Mouse (Mus musculus) heart, embryonic 14.5 days (tissue): ENCODE data around the gene A4gnt. TPM values are rescaled to one million over a fixed set of nuclear protein-coding genes. Genes with fewer than 3 reads are reported as not detected.

Source experiments
- ATAC-seq: fragments of 200-750 bp; cut with Nextera tagmentation; 2 replicates; pipeline ENCODE4 v1.8.0; 2017; ENCODE audit warnings: low read depth, moderate TSS enrichment; ENCODE audit not compliant: insufficient number of reproducible peaks, insufficient read depth, low FRiP score
- H3K27ac ChIP-seq, 2 experiments: fragments of 200-500 bp in 1 of 2; fragments of 300-500 bp in 1 of 2; sonication (generic) in 1 of 2; replicated peaks in 1 of 2; 2 replicates each; pipeline ENCODE4 v1.5.1; 2012 to 2014; ENCODE audit warnings: low read depth in 2 of 2, low read length in 2 of 2, control low read depth in 1 of 2, mild to moderate bottlenecking in 1 of 2, mixed read lengths in 1 of 2; ENCODE audit not compliant: control insufficient read depth in 1 of 2, insufficient read depth in 1 of 2
- H3K27me3 ChIP-seq: fragments of 300-500 bp; sonication (generic); 2 replicates; pipeline ENCODE4 v1.6.1; 2014; ENCODE audit warnings: mild to moderate bottlenecking, low read length, control low read depth; ENCODE audit not compliant: control insufficient read depth, insufficient read depth
- H3K36me3 ChIP-seq: fragments of 300-500 bp; sonication (generic); 2 replicates; pipeline ENCODE4 v1.6.1; 2014; ENCODE audit warnings: mild to moderate bottlenecking, control low read depth, low read length, mixed read lengths; ENCODE audit not compliant: control insufficient read depth, insufficient read depth
- H3K4me1 ChIP-seq, 2 experiments: fragments of 200-500 bp in 1 of 2; fragments of 300-500 bp in 1 of 2; sonication (generic) in 1 of 2; 2 replicates each; pipeline ENCODE4 v1.6.1; 2012 to 2014; ENCODE audit warnings: low read length in 2 of 2, control low read depth in 1 of 2, mixed read lengths in 1 of 2; ENCODE audit not compliant: control insufficient read depth in 2 of 2, insufficient read depth in 2 of 2
- H3K4me2 ChIP-seq: fragments of 300-500 bp; sonication (generic); 2 replicates; pipeline ENCODE4 v1.6.1; 2014; ENCODE audit warnings: mild to moderate bottlenecking, low read length
- H3K4me3 ChIP-seq, 2 experiments: fragments of 200-500 bp in 1 of 2; fragments of 300-500 bp in 1 of 2; sonication (generic) in 1 of 2; 2 replicates each; pipeline ENCODE4 v1.5.1; 2012 to 2014; ENCODE audit warnings: low read length in 2 of 2, mild to moderate bottlenecking in 2 of 2, control low read depth in 1 of 2, low read depth in 1 of 2, moderate library complexity in 1 of 2; ENCODE audit not compliant: control insufficient read depth in 1 of 2, insufficient read depth in 1 of 2
- H3K9ac ChIP-seq: fragments of 300-500 bp; sonication (generic); 2 replicates; pipeline ENCODE4 v1.6.1; 2014; ENCODE audit warnings: mild to moderate bottlenecking, low read length
- H3K9me3 ChIP-seq: fragments of 300-500 bp; sonication (generic); 2 replicates; pipeline ENCODE4 v1.6.1; 2016; ENCODE audit warnings: low read length, control low read depth; ENCODE audit not compliant: control insufficient read depth
- WGBS: fragments of 180-500 bp; shearing (Covaris S2); extraction: QIAGEN DNeasy Blood & Tissue Kit; methylation state at CpG from one replicate; pipeline ENCODE4 v1.1.7; 2014; 5-methylcytosine and 5-hydroxymethylcytosine counted together
- polyA plus RNA-seq: library from polyadenylated mRNA; unstranded; fragments of >200 nt; fragmentation: Nextera tagmentation; extraction: Ambion mirVana; gene quantifications from 2 replicates; pipeline ENCODE4 v1.2.1, GENCODE M21; 2014

Gene A4gnt
- polyA plus RNA-seq, 1 experiment from 2014 or later = not detected

GRCm38 (mm10) chr9:99636776-99637175 is 24.5 kb downstream of the A4gnt start:
- H3K4me1 ChIP-seq = peaks cover 5 to 8% of the 10 kb centered on the region in 2 experiments; a peak in 3 of 4 replicates
- peaks cover 85% of the 10 kb centered on the region for H3K36me3 ChIP-seq
- no peak overlapping the region for H3K4me2 ChIP-seq
- ATAC-seq = no peak
- H3K9ac ChIP-seq = no peak overlapping the region
- no peak overlapping the region for H3K27ac ChIP-seq
- no peak overlapping the region for H3K4me3 ChIP-seq
- no peaks in the 10 kb centered on the region for H3K27me3 ChIP-seq
- no peaks in the 10 kb centered on the region for H3K9me3 ChIP-seq
- 88% methylated on average over 1 of the region's 1 CpGs for WGBS

GRCm38 (mm10) chr9:99637227-99637626 is 24.9 kb downstream of the A4gnt start:
- H3K4me3 ChIP-seq = no peak overlapping the region
- H3K9ac ChIP-seq = no peak overlapping the region
- no peak for ATAC-seq
- peaks cover 90% of the 10 kb centered on the region for H3K36me3 ChIP-seq
- no peaks in the 10 kb centered on the region for H3K9me3 ChIP-seq
- peaks cover 4% of the 10 kb centered on the region in 2 experiments; a peak in 2 of 4 replicates for H3K4me1 ChIP-seq
- H3K4me2 ChIP-seq = no peak overlapping the region
- no peak overlapping the region for H3K27ac ChIP-seq
- WGBS = 94% methylated on average over 17 of the region's 17 CpGs
- H3K27me3 ChIP-seq = no peaks in the 10 kb centered on the region

GRCm38 (mm10) chr9:99637736-99638135 is 25.4 kb downstream of the A4gnt start:
- H3K9ac ChIP-seq = no peak overlapping the region
- no peak overlapping the region for H3K4me2 ChIP-seq
- H3K9me3 ChIP-seq = no peaks in the 10 kb centered on the region
- peaks cover 90% of the 10 kb centered on the region for H3K36me3 ChIP-seq
- no peaks in the 10 kb centered on the region for H3K27me3 ChIP-seq
- ATAC-seq = no peak
- no peak overlapping the region for H3K4me3 ChIP-seq
- H3K4me1 ChIP-seq = no peaks in the 10 kb centered on the region
- H3K27ac ChIP-seq = no peak overlapping the region
- WGBS = 91% methylated on average over 13 of the region's 13 CpGs

- Histone ChIP-seq H3K9me3 (no peaks in the 10 kb centered on the region), H3K4me1 (no peaks in the 10 kb centered on the region), H3K27me3 (no peaks in the 10 kb centered on the region), H3K36me3 (peaks cover 87% of the 10 kb centered on the region), H3K4me2 (no peak overlapping the region), H3K27ac (no peak overlapping the region), H3K9ac (no peak overlapping the region), H3K4me3 (no peak overlapping the region)
- ATAC-seq = no peak
- WGBS = 84% methylated on average over 5 of the region's 5 CpGs
These were observed 27.7 kb downstream of the A4gnt start for GRCm38 (mm10) chr9:99639957-99640356.

GRCm38 (mm10) chr9:99645416-99645815 is 33.1 kb downstream of the A4gnt start:
- Histone ChIP-seq H3K4me2 (no peak overlapping the region), H3K9me3 (no peaks in the 10 kb centered on the region), H3K4me3 (no peak overlapping the region), H3K4me1 (no peaks in the 10 kb centered on the region), H3K27ac (no peak overlapping the region), H3K27me3 (no peaks in the 10 kb centered on the region), H3K9ac (no peak overlapping the region), H3K36me3 (peaks cover 91% of the 10 kb centered on the region)
- ATAC-seq = no peak
- WGBS = 89% methylated on average over 6 of the region's 6 CpGs

GRCm38 (mm10) chr9:99646102-99646501 is 33.8 kb downstream of the A4gnt start:
- H3K9me3 ChIP-seq = no peaks in the 10 kb centered on the region
- H3K9ac ChIP-seq = no peak overlapping the region
- peaks cover 95% of the 10 kb centered on the region for H3K36me3 ChIP-seq
- no peak for ATAC-seq
- no peaks in the 10 kb centered on the region for H3K27me3 ChIP-seq
- WGBS = 91% methylated on average over 6 of the region's 6 CpGs
- H3K4me1 ChIP-seq = no peaks in the 10 kb centered on the region
- H3K4me3 ChIP-seq = no peak overlapping the region
- H3K4me2 ChIP-seq = no peak overlapping the region
- H3K27ac ChIP-seq = no peak overlapping the region

GRCm38 (mm10) chr9:99660756-99661155 is 48.5 kb downstream of the A4gnt start:
- Histone ChIP-seq H3K4me1 (peaks cover 3 to 8% of the 10 kb centered on the region in 2 experiments; a peak in 1 of 4 replicates), H3K36me3 (peaks cover 87% of the 10 kb centered on the region), H3K27me3 (no peaks in the 10 kb centered on the region), H3K9ac (0 out of 2 replicates have a peak overlapping the region, but pooled peaks have one; percentile 0), H3K4me2 (no peak overlapping the region), H3K4me3 (no peak overlapping the region), H3K27ac (0 out of 4 replicates have a peak overlapping the region, but pooled peaks of 1 of the 2 experiments have one; percentile 15), H3K9me3 (no peaks in the 10 kb centered on the region)
- 57% methylated on average over 10 of the region's 10 CpGs for WGBS
- ATAC-seq = no peak

GRCm38 (mm10) chr9:99661606-99662166 is 49.4 kb downstream of the A4gnt start:
- Histone ChIP-seq H3K36me3 (peaks cover 87% of the 10 kb centered on the region), H3K4me1 (peaks cover 3 to 8% of the 10 kb centered on the region in 2 experiments; a peak in 1 of 4 replicates), H3K27me3 (no peaks in the 10 kb centered on the region), H3K9me3 (no peaks in the 10 kb centered on the region), H3K9ac (no peak overlapping the region), H3K4me3 (no peak overlapping the region), H3K27ac (peak overlapping the region in 1 of 2 experiments; percentile 9; a peak in 1 of 4 replicates), H3K4me2 (no peak overlapping the region)
- WGBS = 75% methylated on average over 16 of the region's 16 CpGs
- ATAC-seq = no peak
